29 mouse cellular contexts compared by ENCODE assay signal in the genomic region with DNA sequence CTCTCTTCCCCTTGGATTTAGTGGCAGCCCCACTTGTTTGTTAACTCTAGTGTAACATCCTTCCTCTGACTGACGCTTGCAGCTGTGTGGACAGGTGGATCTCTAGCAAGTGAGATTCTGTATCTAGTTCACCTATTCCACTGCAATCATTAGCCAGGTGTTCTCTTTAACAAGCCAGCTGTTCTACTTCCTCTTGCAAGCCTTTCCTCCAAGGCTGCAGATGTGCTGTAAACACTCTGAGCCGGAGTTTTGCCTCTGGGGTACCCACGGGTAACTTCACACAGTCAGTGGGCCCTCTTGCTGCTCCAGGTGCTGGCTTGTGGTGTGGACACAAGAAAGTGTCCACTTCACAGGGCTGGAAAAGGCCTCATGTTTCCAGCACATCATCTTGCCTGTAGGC. TPM values are rescaled to one million over a fixed set of nuclear protein-coding genes. Genes with fewer than 3 reads are reported as not detected.
A peak's percentile ranks its signal among the peaks of the same experiment; 100 is the strongest.
DNase-seq lines count a peak whose midpoint lies in the region; TF ChIP-seq lines count a peak whose summit lies in the region.
"Had no signal": no experiment of that assay in that cellular context is flagged by ENCODE, and none has a peak within 500 bp of the region (broad histone marks: within the 10 kb centered on the region; RNA-seq: fewer than 3 reads in every experiment).

No protein-coding gene starts in this region.

- no peak for TF ChIP-seq EP300 in MEL (IDR thresholded peaks at IDR 0.05; ENCODE audit: low read depth in 1 of 2, low read length in 2 of 2)

- H3K27me3 ChIP-seq in MEL (ENCODE audit: control insufficient read depth in 1 of 2, insufficient read depth in 2 of 2, low read length in 2 of 2) = no peaks in the 10 kb centered on the region; a peak in 2 of 4 replicates
- H3K27me3 ChIP-seq: embryonic facial prominence, embryonic 15.5 days had no signal

- no peak overlapping the region for H3K27ac ChIP-seq in MEL (ENCODE audit: control insufficient read depth, low read depth, low read length)
- H3K27ac ChIP-seq: embryonic facial prominence, embryonic 13.5 days; embryonic facial prominence, embryonic 15.5 days; forebrain, embryonic 10.5 days; forebrain, embryonic 12.5 days had no signal

- no peaks in the 10 kb centered on the region for H3K79me2 ChIP-seq in MEL (ENCODE audit: control insufficient read depth, insufficient read depth, low read length, poor library complexity)

- peak; percentile 7 for DNase-seq in cerebellum, adult 8-10 months
- DNase-seq in cerebellum, postnatal 4 days (ENCODE audit: low spot score in 2 of 2) = no peak
- DNase-seq in thymus, postnatal 14 days = peak; percentile 42
- no peak for DNase-seq in thymus, postnatal 36 days
- no peak for DNase-seq in MEL (ENCODE audit: low read depth, low spot score)
- peak; percentile 45 for DNase-seq in thymus, postnatal 4 days
- no peak for DNase-seq in kidney, postnatal 4 days
- no peak for DNase-seq in left cerebral cortex, postnatal 25 days (ENCODE audit: low spot score in 2 of 2)
- DNase-seq: adrenal gland, adult 2 months; adrenal gland, postnatal 10 days; adrenal gland, postnatal 25 days; cerebellum, adult 11 months; cerebellum, adult 9-10 months; cerebellum, postnatal 10 days; cerebellum, postnatal 25 days; embryo, embryonic 11 days had no signal

- no peak for TF ChIP-seq RAD21 in MEL (IDR thresholded peaks at IDR 0.05; ENCODE audit: low read depth, low read length)

- no peak overlapping the region for H3K9ac ChIP-seq in MEL (ENCODE audit: control insufficient read depth, low read depth, low read length, poor library complexity, severe bottlenecking)
- H3K9ac ChIP-seq: embryonic facial prominence, embryonic 13.5 days; embryonic facial prominence, embryonic 15.5 days; forebrain, embryonic 12.5 days had no signal

- H3K4me3 ChIP-seq in MEL (ENCODE audit: control insufficient read depth in 1 of 2, insufficient read depth in 1 of 2, low read depth in 2 of 2, low read length in 2 of 2) = no peak overlapping the region
- H3K4me3 ChIP-seq: embryonic facial prominence, embryonic 13.5 days; embryonic facial prominence, embryonic 15.5 days; erythroblast, embryonic 14.5 days; forebrain, embryonic 10.5 days; forebrain, embryonic 12.5 days had no signal

- TF ChIP-seq POLR2A in MEL (IDR thresholded peaks at IDR 0.05; ENCODE audit: control insufficient read depth in 1 of 2, insufficient read depth in 1 of 2, low read depth in 1 of 2, low read length in 2 of 2, poor library complexity in 1 of 2) = no peak

- no peaks in the 10 kb centered on the region for H3K9me3 ChIP-seq in MEL (replicated peaks; ENCODE audit: insufficient read depth, low read length)
- H3K9me3 ChIP-seq: embryonic facial prominence, embryonic 13.5 days; embryonic facial prominence, embryonic 15.5 days; forebrain, embryonic 10.5 days; forebrain, embryonic 12.5 days; G1E had no signal

- no peak for TF ChIP-seq CTCF in MEL (IDR thresholded peaks at IDR 0.05 in 2 of 3, conservative IDR thresholded peaks at IDR 0.05 in 1 of 3; ENCODE audit: control insufficient read depth in 1 of 3, insufficient read depth in 1 of 3, low read depth in 2 of 3, low read length in 3 of 3, poor library complexity in 1 of 3, severe bottlenecking in 1 of 3)

- intact Hi-C loops in left cerebral cortex, postnatal 25 days (cut with DNase I) = no loop called here

- peaks cover 0 to 19% of the 10 kb centered on the region in 2 experiments; a peak in 2 of 4 replicates for H3K36me3 ChIP-seq in MEL (ENCODE audit: control insufficient read depth in 1 of 2, insufficient read depth in 2 of 2, low read length in 2 of 2)
- H3K36me3 ChIP-seq: embryonic facial prominence, embryonic 13.5 days; embryonic facial prominence, embryonic 15.5 days; forebrain, embryonic 10.5 days; forebrain, embryonic 12.5 days; G1E had no signal

- H3K4me1 ChIP-seq in MEL (ENCODE audit: control insufficient read depth in 1 of 2, insufficient read depth in 2 of 2, low read length in 2 of 2) = peaks cover 20 to 25% of the 10 kb centered on the region in 2 experiments
- H3K4me1 ChIP-seq: embryonic facial prominence, embryonic 15.5 days; forebrain, embryonic 12.5 days had no signal

TF ChIP-seq in MEL, 35 proteins besides CTCF, POLR2A, EP300 and RAD21:
- TF ChIP-seq TCF12 (IDR thresholded peaks at IDR 0.05; ENCODE audit: low read depth, low read length) (peak; percentile 48; the same call in 1 of the 2 replicates), MEF2A (IDR thresholded peaks at IDR 0.05; ENCODE audit: extremely low read depth, insufficient replicate concordance, low read depth, low read length, poor library complexity, severe bottlenecking) (no peak)

RNA-seq across cellular contexts. Expression of a gene that starts 16.0 kb away (rescaled TPM):
- total RNA-seq in MEL (2012; rRNA removed) = not detected in 2 replicates
- polyA plus RNA-seq in MEL (2012; ENCODE audit: insufficient read depth in 1 of 2, insufficient read length in 2 of 2, low read depth in 1 of 2, low replicate concordance in 2 of 2, missing spikeins in 1 of 2) = under 1 TPM in 1 of 2 experiments, not detected in 1; 0.21 TPM
- total RNA-seq in left cerebral cortex, postnatal 25 days (2021) = 10 to 100 TPM; 26.4 to 28.8 TPM
- total RNA-seq: common myeloid progenitor, adult 5-6 weeks had no signal

RNA-seq across cellular contexts. Expression of a gene that starts 24.9 kb away (rescaled TPM):
- 3.2 and 8.1 TPM in 2 replicates for total RNA-seq in MEL (2012; rRNA removed)
- 10 to 100 TPM in 1 of 2 experiments, not detected in 1; 15.2 TPM for polyA plus RNA-seq in MEL (2012; ENCODE audit: insufficient read depth in 1 of 2, insufficient read length in 2 of 2, low read depth in 1 of 2, low replicate concordance in 2 of 2, missing spikeins in 1 of 2)
- 1 to 10 TPM in 1 of 2 experiments, under 1 TPM in 1; 0.57 to 6.8 TPM for total RNA-seq in left cerebral cortex, postnatal 25 days (2021)
- polyA plus RNA-seq: adrenal gland, adult 2 months; C2C12; embryonic facial prominence, embryonic 11.5 days; embryonic facial prominence, embryonic 13.5 days; embryonic facial prominence, embryonic 15.5 days; forebrain, embryonic 10.5 days; forebrain, embryonic 14.5 days; forebrain, embryonic 16.5 days had no signal

RNA-seq across cellular contexts. Expression of a gene that starts 30.3 kb away (rescaled TPM):
- 112 and 115 TPM in 2 replicates for total RNA-seq in MEL (2012; rRNA removed)
- polyA plus RNA-seq in MEL (2012; ENCODE audit: insufficient read depth in 1 of 2, insufficient read length in 2 of 2, low read depth in 1 of 2, low replicate concordance in 2 of 2, missing spikeins in 1 of 2) = 100 to 1,000 TPM in 1 of 2 experiments, 10 to 100 TPM in 1; 89.3 to 179 TPM
- total RNA-seq in left cerebral cortex, postnatal 25 days (2021) = 100 to 1,000 TPM; 318 to 337 TPM

RNA-seq across cellular contexts. Expression of a gene that starts 54.2 kb away (rescaled TPM):
- not detected in 2 replicates for total RNA-seq in MEL (2012; rRNA removed)
- polyA plus RNA-seq in MEL (2012; ENCODE audit: insufficient read depth in 1 of 2, insufficient read length in 2 of 2, low read depth in 1 of 2, low replicate concordance in 2 of 2, missing spikeins in 1 of 2) = not detected
- total RNA-seq in left cerebral cortex, postnatal 25 days (2021) = not detected
- total RNA-seq: adrenal gland, adult 2 months; adrenal gland, postnatal 10 days; adrenal gland, postnatal 25 days; adrenal gland, postnatal 4 days; common myeloid progenitor, adult 5-6 weeks; G1E had no signal
- polyA plus RNA-seq: adrenal gland, adult 2 months; brain, embryonic 14.5 days; embryonic facial prominence, embryonic 13.5 days; erythroblast, embryonic 14.5 days; forebrain, embryonic 10.5 days; forebrain, embryonic 12.5 days; forebrain, embryonic 14.5 days; forebrain, embryonic 16.5 days; G1E had no signal

Comparison
In these comparisons a context has a peak if more than half of its experiments do, and no peak if none do; other contexts are left out.
1. DNase-seq: peak in cerebellum, adult 8-10 months (single experiment), thymus, postnatal 14 days (single experiment) and thymus, postnatal 4 days (single experiment); none in cerebellum, postnatal 4 days (0 of 2), thymus, postnatal 36 days (0 of 2), MEL (single experiment), kidney, postnatal 4 days (0 of 2) and left cerebral cortex, postnatal 25 days (0 of 2).
2. RNA of a gene that starts 16.0 kb away (total RNA-seq): 26.4 to 28.8 TPM in left cerebral cortex, postnatal 25 days; not detected in MEL; every median in the first group is over 10 times any median in the second.